In the genomic region with DNA sequence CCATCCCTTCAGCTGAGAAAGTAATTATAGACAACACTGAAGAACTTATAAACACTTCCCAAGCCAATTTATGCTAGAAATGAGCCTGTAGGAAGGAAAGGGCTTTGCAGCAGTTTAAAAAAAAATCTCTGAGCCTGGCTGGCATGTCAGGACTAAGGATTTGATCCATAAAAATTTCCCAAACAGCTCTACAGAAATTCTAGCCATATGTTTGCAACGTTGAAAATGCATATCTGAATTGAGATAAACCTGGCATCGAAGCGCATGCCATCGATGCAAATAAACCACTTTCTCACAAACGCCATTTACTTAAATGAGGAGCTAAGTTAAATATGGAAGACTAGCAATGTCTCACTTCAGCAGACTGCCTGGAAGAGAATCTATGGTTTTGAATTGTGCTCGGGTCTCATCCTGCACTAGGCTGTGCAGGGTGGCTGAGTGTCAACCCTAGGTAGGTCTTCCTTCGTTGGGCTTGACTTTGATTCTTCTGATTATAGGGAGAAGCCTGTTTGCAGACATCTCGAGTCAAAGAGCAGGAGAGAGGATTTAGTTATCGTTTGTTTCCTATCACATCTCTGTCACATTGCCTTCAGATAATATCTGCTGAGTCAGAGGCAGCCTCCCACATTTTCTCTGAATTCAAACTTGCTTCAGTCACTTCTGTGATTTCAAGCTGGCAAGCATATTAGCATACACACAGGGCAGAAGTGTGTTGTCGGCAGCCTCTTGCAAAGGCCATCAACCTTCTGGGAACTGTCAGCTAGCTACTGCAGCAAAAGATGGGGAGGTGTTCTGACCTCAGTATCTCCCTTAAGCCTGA, we compare ENCODE assay signal across 15 mouse cellular contexts.
DNase-seq lines count a peak whose midpoint lies in the region; ATAC-seq and TF ChIP-seq lines count a peak whose summit lies in the region.
"Had no signal": no experiment of that assay in that cellular context is flagged by ENCODE, and none has a peak within 500 bp of the region (broad histone marks: within the 10 kb centered on the region; RNA-seq: fewer than 3 reads in every experiment).

No protein-coding gene starts in this region.

- no peaks in the 10 kb centered on the region for H3K36me3 ChIP-seq in liver, adult 2 months (ENCODE audit: control insufficient read depth, insufficient read depth, low read length)
- H3K36me3 ChIP-seq in liver, embryonic 11.5 days (ENCODE audit: control insufficient read depth, insufficient read depth, low read length) = no peaks in the 10 kb centered on the region

- H3K9me3 ChIP-seq in liver, embryonic 11.5 days (ENCODE audit: control insufficient read depth, low read length) = no peaks in the 10 kb centered on the region

- no peak overlapping the region for H3K4me3 ChIP-seq in liver, adult 2 months (ENCODE audit: insufficient read depth, low read depth, low read length)
- H3K4me3 ChIP-seq in liver, embryonic 11.5 days (ENCODE audit: low read depth, low read length) = no peak overlapping the region
- H3K4me3 ChIP-seq: myocyte had no signal

- no peak for TF ChIP-seq CTCF in liver, adult 2 months (IDR thresholded peaks at IDR 0.05; ENCODE audit: low read depth, low read length)

- peak; percentile 12 for DNase-seq in liver, adult 2 months (ENCODE audit: extremely low read depth, low read depth, low spot score)
- no peak for DNase-seq in liver, embryonic 11.5 days (ENCODE audit: low spot score)
- DNase-seq in frontal cortex, postnatal 36 days (ENCODE audit: low spot score in 2 of 2) = peak; percentile 30 to 64
- DNase-seq in right cerebral cortex, adult 18-20 months = peak; percentile 39
- DNase-seq in ovary, postnatal 14 days (ENCODE audit: low spot score) = no peak
- DNase-seq in adrenal gland, postnatal 25 days = no peak
- DNase-seq in spleen, adult 12 weeks (ENCODE audit: low spot score) = no peak
- DNase-seq: cerebellum, adult 2 months; gastrocnemius, postnatal 36 days; spleen, adult 18-20 months had no signal

- no peak for ATAC-seq in liver, embryonic 11.5 days (replicated peaks; ENCODE audit: low FRiP score)
- ATAC-seq: CD4-positive, CD25-positive, alpha-beta regulatory T cell, adult 4 months had no signal

- 63% methylated on average over 10 of the region's 10 CpGs for WGBS in liver, adult 2 months
- WGBS in liver, embryonic 11.5 days = 69% methylated on average over 10 of the region's 10 CpGs

- H3K79me2 ChIP-seq in liver, adult 2 months (ENCODE audit: control insufficient read depth, insufficient read depth, low read length) = no peaks in the 10 kb centered on the region

- H3K27me3 ChIP-seq in liver, adult 2 months (ENCODE audit: control insufficient read depth, insufficient read depth, low read length) = no peaks in the 10 kb centered on the region; the same call in 1 of the 2 replicates
- H3K27me3 ChIP-seq in liver, embryonic 11.5 days (replicated peaks; ENCODE audit: control insufficient read depth, insufficient read depth, low read length) = no peaks in the 10 kb centered on the region

- H3K27ac ChIP-seq in liver, adult 2 months (replicated peaks; ENCODE audit: insufficient read depth, low read depth, low read length) = no peak overlapping the region
- no peak overlapping the region for H3K27ac ChIP-seq in liver, embryonic 11.5 days (ENCODE audit: low read depth, low read length)
- H3K27ac ChIP-seq: kidney, postnatal 0 days; stomach, postnatal 0 days had no signal

- H3K4me1 ChIP-seq in liver, adult 2 months (ENCODE audit: control insufficient read depth, insufficient read depth, low read length) = no peaks in the 10 kb centered on the region
- H3K4me1 ChIP-seq in liver, embryonic 11.5 days (replicated peaks; ENCODE audit: control insufficient read depth, insufficient read depth, low read length) = no peaks in the 10 kb centered on the region

- no peak overlapping the region for H3K9ac ChIP-seq in liver, adult 2 months (ENCODE audit: low read depth, low read length)
- no peak overlapping the region for H3K9ac ChIP-seq in liver, embryonic 11.5 days (ENCODE audit: low read depth, low read length)

- no peak for TF ChIP-seq POLR2A in liver, adult 2 months (IDR thresholded peaks at IDR 0.05; ENCODE audit: extremely low read depth, insufficient read depth, low read length)

- H3K4me2 ChIP-seq in liver, embryonic 11.5 days = no peak overlapping the region
- H3K4me2 ChIP-seq: midbrain, embryonic 11.5 days had no signal

Comparison
In these comparisons a context has a peak if more than half of its experiments do, and no peak if none do; other contexts are left out.
1. DNase-seq: peak in liver, adult 2 months (single experiment), frontal cortex, postnatal 36 days (2 of 2) and right cerebral cortex, adult 18-20 months (single experiment); none in liver, embryonic 11.5 days (single experiment), ovary, postnatal 14 days (single experiment), adrenal gland, postnatal 25 days (single experiment) and spleen, adult 12 weeks (single experiment).